Mouse (Mus musculus) gastrocnemius, adult 8-10 months (tissue): ENCODE results near the gene Sesn2. TPM values are rescaled to one million over a fixed set of nuclear protein-coding genes. Genes with fewer than 3 reads are reported as not detected.

ENCODE experiments used
- total RNA-seq, 4 experiments: library from RNA; stranded (reverse); gene quantifications; 2 replicates each; pipeline ENCODE4 v1.2.4; 2022

Gene Sesn2
- total RNA-seq, 4 experiments from 2014 or later: 2.1 to 2.5 (median 2.2) TPM

Other genes starting within 250 kb of the Sesn2 start
- gene Gmeb1, start 248.9 kb downstream of the Sesn2 start, total RNA-seq: 10 to 100 TPM in 1 of 4 experiments, 1 to 10 TPM in 3; 7.4 to 11.0 (median 7.9) TPM
- gene Taf12, start 236.1 kb downstream of the Sesn2 start, total RNA-seq: 10 to 100 TPM; 35.4 to 47.2 (median 38.4) TPM
- gene Rab42, start 207.1 kb downstream of the Sesn2 start, total RNA-seq: 1 to 10 TPM in 1 of 4 experiments, under 1 TPM in 1, not detected in 2; 0.58 to 1.5 TPM
- gene Trnau1ap, start 181.0 kb downstream of the Sesn2 start, total RNA-seq: 10 to 100 TPM in 3 of 4 experiments, 1 to 10 TPM in 1; 9.4 to 13.4 (median 11.1) TPM
- 1 to 10 TPM; 4.8 to 8.4 (median 8.1) TPM for gene Rcc1, start 156.9 kb downstream of the Sesn2 start, total RNA-seq
- 10 to 100 TPM; 10.2 to 13.1 (median 10.9) TPM for gene Phactr4, start 88.0 kb downstream of the Sesn2 start, total RNA-seq
- 1 to 10 TPM; 2.2 to 4.9 (median 3.4) TPM for gene Med18, start 46.6 kb downstream of the Sesn2 start, total RNA-seq
- 10 to 100 TPM; 48.3 to 57.9 (median 49.7) TPM for gene Atpif1, start 23.2 kb upstream of the Sesn2 start, total RNA-seq
- 10 to 100 TPM; 34.4 to 50.4 (median 38.8) TPM for gene Dnajc8, start 25.0 kb upstream of the Sesn2 start, total RNA-seq
- gene Ptafr, start 53.6 kb upstream of the Sesn2 start, total RNA-seq: 1 to 10 TPM in 1 of 4 experiments, under 1 TPM in 3; 0.15 to 1.0 (median 0.50) TPM
- 10 to 100 TPM; 11.1 to 13.8 (median 12.1) TPM for gene Eya3, start 128.5 kb upstream of the Sesn2 start, total RNA-seq
- 1 to 10 TPM in 2 of 4 experiments, under 1 TPM in 2; 0.44 to 1.4 (median 1.1) TPM for gene Xkr8, start 222.0 kb upstream of the Sesn2 start, total RNA-seq
- 1 to 10 TPM in 2 of 4 experiments, under 1 TPM in 1, not detected in 1; 0.56 to 1.5 (median 1.0) TPM for gene Smpdl3b, start 246.8 kb upstream of the Sesn2 start, total RNA-seq